Mouse (Mus musculus) bone marrow macrophage, adult 2 months (primary cell): ENCODE results near the gene Hoxa1. TPM values are rescaled to one million over a fixed set of nuclear protein-coding genes. Genes with fewer than 3 reads are reported as not detected.
A peak's percentile ranks its signal among the peaks of the same experiment; 100 is the strongest.

ENCODE experiments used
- H3K27ac ChIP-seq: 2 replicates; pipeline ENCODE4 v1.5.1; 2012; ENCODE audit warnings: low read depth, low read length; ENCODE audit not compliant: insufficient read depth
- H3K4me1 ChIP-seq: 2 replicates; pipeline ENCODE4 v1.6.1; 2012; ENCODE audit warnings: low read length; ENCODE audit not compliant: control insufficient read depth, insufficient read depth
- H3K4me3 ChIP-seq: 2 replicates; pipeline ENCODE4 v1.5.1; 2012; ENCODE audit warnings: mild to moderate bottlenecking, low read length, moderate library complexity; ENCODE audit not compliant: insufficient read depth
- CTCF ChIP-seq: IDR thresholded peaks from 2 replicates; pipeline ENCODE4 v1.5.1; 2012; ENCODE audit warnings: low read depth, mild to moderate bottlenecking, low read length, moderate library complexity
- POLR2A ChIP-seq: IDR thresholded peaks from 2 replicates; pipeline ENCODE4 v1.6.1; 2012; ENCODE audit warnings: mild to moderate bottlenecking, low read depth, low read length, borderline replicate concordance
- polyA plus RNA-seq: library from polyadenylated mRNA; stranded (reverse); fragments of >200 nt; gene quantifications from 2 replicates; pipeline ENCODE4 v1.2.4, GENCODE M21; 2012; ENCODE audit not compliant: missing spikeins, insufficient read depth, insufficient read length

Hoxa1 gene
- 1.1 and 2.2 TPM in 2 replicates for polyA plus RNA-seq

GRCm38 (mm10) chr6:52158276-52159051 lies at the start of gene Hoxa1:
Hoxa1 (minus strand) TSS chr6:52158317.
- H3K4me1 ChIP-seq: peaks cover 25% of the 10 kb centered on the region
- TF ChIP-seq POLR2A: no peak
- no peak for TF ChIP-seq CTCF
- peak within 1 kb of the TSS; percentile 87 for H3K27ac ChIP-seq
- H3K4me3 ChIP-seq: peak within 1 kb of the TSS; percentile 82

DNA sequence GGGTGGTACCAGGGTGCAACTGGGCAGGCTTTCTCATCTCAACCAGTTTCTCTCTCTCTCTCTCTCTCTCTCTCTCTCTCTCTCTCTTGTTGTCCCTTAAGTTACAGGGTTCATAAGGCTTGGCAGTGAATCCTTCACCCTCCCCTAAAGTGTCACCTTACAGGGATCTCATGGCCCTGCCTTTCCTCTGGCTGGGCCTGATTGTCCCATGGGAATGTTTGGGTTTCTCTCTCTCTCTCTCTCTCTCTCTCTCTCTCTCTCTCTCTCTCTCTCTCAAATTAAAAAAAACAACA lies 49.5 kb upstream of the Hoxa1 start:
- no peak for TF ChIP-seq POLR2A
- TF ChIP-seq CTCF: no peak
- peaks cover 4% of the 10 kb centered on the region for H3K4me1 ChIP-seq
- no peak overlapping the region for H3K4me3 ChIP-seq
- H3K27ac ChIP-seq: no peak overlapping the region

- Histone ChIP-seq H3K4me1 (peaks cover under 1% of the 10 kb centered on the region), H3K27ac (no peak overlapping the region), H3K4me3 (no peak overlapping the region)
- TF ChIP-seq POLR2A (no peak), CTCF (no peak)
Observed at GRCm38 (mm10) chr6:52206882-52207683, 49.0 kb upstream of the Hoxa1 start.

GRCm38 (mm10) chr6:52205638-52206621 lies 47.8 kb upstream of the Hoxa1 start:
- TF ChIP-seq CTCF (no peak), POLR2A (no peak)
- H3K4me1 ChIP-seq: no peaks in the 10 kb centered on the region
- H3K4me3 ChIP-seq: no peak overlapping the region
- H3K27ac ChIP-seq: no peak overlapping the region

DNA sequence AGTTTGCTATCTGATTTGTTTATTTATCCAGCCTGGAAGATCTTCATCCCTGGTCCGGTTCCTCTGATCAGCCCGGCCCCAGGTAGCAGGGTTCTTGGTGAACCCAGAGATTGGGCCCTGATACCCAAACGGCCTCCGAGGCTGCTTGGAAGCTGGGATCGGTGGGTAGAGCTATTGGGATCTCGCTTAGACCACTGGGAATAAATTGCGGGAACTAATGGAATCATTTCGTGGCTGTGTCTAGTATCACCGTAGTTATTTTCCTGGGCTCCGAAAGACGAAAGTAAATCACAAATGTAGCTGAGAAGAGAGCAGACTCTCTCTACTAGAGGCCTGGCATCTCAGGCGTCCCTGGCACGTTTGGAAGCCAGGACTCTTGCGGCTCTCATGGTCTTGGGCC lies 47.1 kb upstream of the Hoxa1 start:
- Histone ChIP-seq H3K4me3 (no peak overlapping the region), H3K4me1 (no peaks in the 10 kb centered on the region), H3K27ac (no peak overlapping the region)
- TF ChIP-seq CTCF (no peak), POLR2A (no peak)

- H3K27ac ChIP-seq: no peak within 1 kb of the TSS
- H3K4me3 ChIP-seq: no peak within 1 kb of the TSS
- no peaks in the 10 kb centered on the region for H3K4me1 ChIP-seq
- TF ChIP-seq CTCF: no peak
- TF ChIP-seq POLR2A: no peak
Observed at GRCm38 (mm10) chr6:52204050-52204752, 46.1 kb upstream of the Hoxa1 start, which contains the start of gene Hoxa5. Hoxa5 (minus strand) TSS chr6:52204587.

DNA sequence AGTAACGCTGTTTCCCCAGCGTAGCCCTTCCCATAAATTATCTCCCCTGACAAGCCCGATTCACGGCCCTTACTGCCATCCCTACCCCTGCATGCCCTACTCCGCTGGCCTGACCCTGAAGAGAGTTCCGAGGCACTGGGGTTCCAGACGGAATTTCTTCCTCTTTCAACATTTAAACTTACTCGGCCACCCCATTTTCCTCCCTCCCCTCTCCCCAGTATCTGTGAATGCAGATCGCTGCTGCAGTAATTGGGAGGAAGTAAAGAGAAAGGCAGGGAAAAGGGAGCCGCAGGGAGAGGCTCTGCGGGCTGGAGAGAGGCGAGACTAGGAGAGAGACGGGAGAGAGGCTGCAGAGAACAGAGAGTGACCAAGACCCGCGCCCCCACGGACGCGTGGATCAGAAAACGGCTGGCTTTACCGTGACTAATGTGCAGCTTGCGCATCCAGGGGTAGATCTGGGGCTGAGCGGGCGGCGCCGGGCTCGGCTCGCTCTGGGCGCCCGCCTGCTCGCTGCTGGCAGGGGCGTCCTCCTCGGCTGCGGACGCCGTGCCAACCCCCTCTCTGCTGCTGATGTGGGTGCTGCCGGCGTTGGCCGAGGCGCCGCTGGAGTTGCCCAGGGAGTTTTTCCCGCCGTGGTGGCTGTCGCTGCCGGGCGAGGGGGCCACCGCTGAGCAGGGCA lies 45.4 kb upstream of the Hoxa1 start:
- Histone ChIP-seq H3K27ac (no peak overlapping the region), H3K4me3 (no peak overlapping the region), H3K4me1 (no peaks in the 10 kb centered on the region)
- TF ChIP-seq CTCF (no peak), POLR2A (no peak)

- TF ChIP-seq CTCF: no peak
- TF ChIP-seq POLR2A: no peak
- no peak overlapping the region for H3K27ac ChIP-seq
- no peak overlapping the region for H3K4me3 ChIP-seq
- no peaks in the 10 kb centered on the region for H3K4me1 ChIP-seq
Observed at GRCm38 (mm10) chr6:52203121-52203370, 44.9 kb upstream of the Hoxa1 start.
